20 mouse cellular contexts compared by ENCODE assay signal in the genomic region with DNA sequence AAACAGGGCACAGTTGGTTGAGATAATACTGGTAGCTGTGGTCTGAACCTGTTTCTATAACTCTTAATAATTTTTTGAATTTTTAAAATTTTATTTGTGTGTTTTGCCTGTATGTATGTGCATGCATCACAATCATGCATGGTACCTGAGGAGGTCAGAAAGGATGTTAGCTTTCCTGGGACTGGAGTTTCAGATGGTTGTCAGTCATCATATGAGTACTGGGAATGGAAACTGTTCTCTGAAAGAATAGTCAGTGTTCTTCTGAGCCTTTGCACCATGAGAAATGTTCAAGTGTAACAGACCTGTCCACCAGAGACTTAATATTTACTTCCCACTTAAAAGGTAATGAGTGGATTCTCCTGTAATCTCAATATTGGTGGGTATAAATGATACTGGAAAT. TPM values are rescaled to one million over a fixed set of nuclear protein-coding genes. Genes with fewer than 3 reads are reported as not detected.
A peak's percentile ranks its signal among the peaks of the same experiment; 100 is the strongest.
DNase-seq lines count a peak whose midpoint lies in the region; ATAC-seq and TF ChIP-seq lines count a peak whose summit lies in the region.
"Had no signal": no experiment of that assay in that cellular context is flagged by ENCODE, and none has a peak within 500 bp of the region (broad histone marks: within the 10 kb centered on the region; RNA-seq: fewer than 3 reads in every experiment).

No protein-coding gene starts in this region.

- H3K36me3 ChIP-seq in liver, postnatal 0 days (replicated peaks; ENCODE audit: insufficient read depth, low read length), result no peaks in the 10 kb centered on the region
- H3K36me3 ChIP-seq in liver, embryonic 12.5 days, result peaks cover 9% of the 10 kb centered on the region
- peaks cover 6 to 34% of the 10 kb centered on the region in 2 experiments for H3K36me3 ChIP-seq in MEL (ENCODE audit: control insufficient read depth in 1 of 2, insufficient read depth in 2 of 2, low read length in 2 of 2)
- peaks cover 50% of the 10 kb centered on the region for H3K36me3 ChIP-seq in forebrain, embryonic 10.5 days (replicated peaks)

- no peak overlapping the region for H3K9ac ChIP-seq in liver, postnatal 0 days (replicated peaks)
- no peak overlapping the region for H3K9ac ChIP-seq in liver, embryonic 12.5 days
- H3K9ac ChIP-seq in MEL (ENCODE audit: control insufficient read depth, low read depth, low read length, poor library complexity, severe bottlenecking), result no peak overlapping the region

- peaks cover 52% of the 10 kb centered on the region for H3K79me2 ChIP-seq in MEL (ENCODE audit: control insufficient read depth, insufficient read depth, low read length, poor library complexity)

- H3K4me1 ChIP-seq in liver, postnatal 0 days (ENCODE audit: insufficient read depth), result peaks cover 26% of the 10 kb centered on the region
- H3K4me1 ChIP-seq in liver, embryonic 12.5 days, result peaks cover 40% of the 10 kb centered on the region
- H3K4me1 ChIP-seq in MEL (ENCODE audit: control insufficient read depth in 1 of 2, insufficient read depth in 2 of 2, low read length in 2 of 2), result peaks cover 2 to 18% of the 10 kb centered on the region in 2 experiments
- H3K4me1 ChIP-seq in forebrain, embryonic 10.5 days, result no peaks in the 10 kb centered on the region

- TF ChIP-seq POLR2A in MEL (IDR thresholded peaks at IDR 0.05; ENCODE audit: control insufficient read depth in 1 of 2, insufficient read depth in 1 of 2, low read depth in 1 of 2, low read length in 2 of 2, poor library complexity in 1 of 2), result no peak

- no peak for TF ChIP-seq EP300 in liver, postnatal 0 days (IDR thresholded peaks at IDR 0.05; ENCODE audit: low read depth)
- no peak for TF ChIP-seq EP300 in MEL (IDR thresholded peaks at IDR 0.05; ENCODE audit: low read depth in 1 of 2, low read length in 2 of 2)

- H3K27ac ChIP-seq in liver, postnatal 0 days (ENCODE audit: low read depth), result peak overlapping the region; percentile 37
- no peak overlapping the region for H3K27ac ChIP-seq in liver, embryonic 12.5 days
- no peak overlapping the region for H3K27ac ChIP-seq in MEL (ENCODE audit: control insufficient read depth, low read depth, low read length)
- no peak overlapping the region for H3K27ac ChIP-seq in forebrain, embryonic 10.5 days

- no peaks in the 10 kb centered on the region for H3K9me3 ChIP-seq in liver, postnatal 0 days (ENCODE audit: low read length)
- 0 out of 2 replicates have a peak, but pooled peaks cover 5% of the 10 kb centered on the region for H3K9me3 ChIP-seq in liver, embryonic 12.5 days (replicated peaks)
- no peaks in the 10 kb centered on the region for H3K9me3 ChIP-seq in MEL (replicated peaks; ENCODE audit: insufficient read depth, low read length)
- peaks cover 14% of the 10 kb centered on the region; the same call in 1 of the 2 replicates for H3K9me3 ChIP-seq in forebrain, embryonic 10.5 days
- H3K9me3 ChIP-seq: G1E had no signal

- H3K4me2 ChIP-seq in liver, postnatal 0 days (ENCODE audit: low read depth, low read length), result no peak overlapping the region
- H3K4me2 ChIP-seq in liver, embryonic 12.5 days, result no peak overlapping the region

- no peak for DNase-seq in liver, postnatal 0 days
- DNase-seq in MEL (ENCODE audit: low read depth, low spot score), result no peak
- DNase-seq in forebrain, embryonic 10.5 days (ENCODE audit: extremely low spot score, low spot score), result no peak
- DNase-seq: adrenal gland, adult 2 months; adrenal gland, adult 8-10 months; adrenal gland, postnatal 10 days; adrenal gland, postnatal 14 days; adrenal gland, postnatal 25 days; adrenal gland, postnatal 36 days; B cell, adult 2 months; cerebellum, adult 11 months; cerebellum, adult 11-12 months; cerebellum, adult 18-20 months; cerebellum, adult 2 months had no signal

- H3K4me3 ChIP-seq in liver, postnatal 0 days (ENCODE audit: low read depth, low read length), result no peak overlapping the region
- no peak overlapping the region for H3K4me3 ChIP-seq in liver, embryonic 12.5 days
- no peak overlapping the region for H3K4me3 ChIP-seq in MEL (ENCODE audit: control insufficient read depth in 1 of 2, insufficient read depth in 1 of 2, low read depth in 2 of 2, low read length in 2 of 2)
- no peak overlapping the region for H3K4me3 ChIP-seq in forebrain, embryonic 10.5 days

- no peak for TF ChIP-seq RAD21 in MEL (IDR thresholded peaks at IDR 0.05; ENCODE audit: low read depth, low read length)

- ATAC-seq in liver, postnatal 0 days, result no peak
- ATAC-seq in liver, embryonic 12.5 days, result no peak
- ATAC-seq: activated CD4-positive, CD25-positive, alpha-beta regulatory T cell, adult 4 months; CD4-positive, CD25-positive, alpha-beta regulatory T cell, adult 4 months; Patski had no signal

- TF ChIP-seq CTCF in liver, postnatal 0 days (IDR thresholded peaks at IDR 0.05; ENCODE audit: low read depth), result no peak
- no peak for TF ChIP-seq CTCF in MEL (IDR thresholded peaks at IDR 0.05 in 2 of 3, conservative IDR thresholded peaks at IDR 0.05 in 1 of 3; ENCODE audit: control insufficient read depth in 1 of 3, insufficient read depth in 1 of 3, low read depth in 2 of 3, low read length in 3 of 3, poor library complexity in 1 of 3, severe bottlenecking in 1 of 3)

- H3K27me3 ChIP-seq in liver, postnatal 0 days (ENCODE audit: insufficient read depth, low read length), result no peaks in the 10 kb centered on the region
- H3K27me3 ChIP-seq in liver, embryonic 12.5 days (replicated peaks), result no peaks in the 10 kb centered on the region
- H3K27me3 ChIP-seq in MEL (ENCODE audit: control insufficient read depth in 1 of 2, insufficient read depth in 2 of 2, low read length in 2 of 2), result no peaks in the 10 kb centered on the region
- no peaks in the 10 kb centered on the region for H3K27me3 ChIP-seq in forebrain, embryonic 10.5 days (ENCODE audit: poor library complexity, severe bottlenecking)
- H3K27me3 ChIP-seq: CH12.LX, Patski had no signal

TF ChIP-seq in MEL, 35 proteins besides CTCF, POLR2A, EP300 and RAD21:
- TF ChIP-seq CHD1 (IDR thresholded peaks at IDR 0.05; ENCODE audit: low read depth, low read length) (no peak), MXI1 (IDR thresholded peaks at IDR 0.05; ENCODE audit: low read depth, low read length) (no peak), JUND (IDR thresholded peaks at IDR 0.05; ENCODE audit: low read depth, low read length) (no peak), TBP (IDR thresholded peaks at IDR 0.05; ENCODE audit: low read depth, low read length) (peak; percentile 82), POLR2AphosphoS5 (IDR thresholded peaks at IDR 0.05; ENCODE audit: borderline replicate concordance, low read depth, low read length) (no peak), ZNF384 (IDR thresholded peaks at IDR 0.05; ENCODE audit: low read depth, low read length) (peak; percentile 61)

RNA-seq across cellular contexts. Expression of gene Cul1, which starts 13.9 kb away (rescaled TPM):
- 45.2 and 45.7 TPM in 2 replicates for polyA plus RNA-seq in liver, postnatal 0 days (2015; fragmentation: Nextera tagmentation; extraction: Ambion mirVana)
- 95.5 and 99.5 TPM in 2 replicates for polyA plus RNA-seq in liver, embryonic 12.5 days (2016; fragmentation: Nextera tagmentation; extraction: Ambion mirVana)
- total RNA-seq in MEL (2012; rRNA removed), result 40.4 and 48.2 TPM in 2 replicates
- 10 to 100 TPM in 1 of 2 experiments, not detected in 1; 58.4 TPM for polyA plus RNA-seq in MEL (2012; ENCODE audit: insufficient read depth in 1 of 2, insufficient read length in 2 of 2, low read depth in 1 of 2, low replicate concordance in 2 of 2, missing spikeins in 1 of 2)
- polyA plus RNA-seq in forebrain, embryonic 10.5 days (2016; fragmentation: Nextera tagmentation; extraction: Ambion mirVana), result 215 and 227 TPM in 2 replicates
